ENCODE assay signal across 27 mouse cellular contexts in the genomic region with DNA sequence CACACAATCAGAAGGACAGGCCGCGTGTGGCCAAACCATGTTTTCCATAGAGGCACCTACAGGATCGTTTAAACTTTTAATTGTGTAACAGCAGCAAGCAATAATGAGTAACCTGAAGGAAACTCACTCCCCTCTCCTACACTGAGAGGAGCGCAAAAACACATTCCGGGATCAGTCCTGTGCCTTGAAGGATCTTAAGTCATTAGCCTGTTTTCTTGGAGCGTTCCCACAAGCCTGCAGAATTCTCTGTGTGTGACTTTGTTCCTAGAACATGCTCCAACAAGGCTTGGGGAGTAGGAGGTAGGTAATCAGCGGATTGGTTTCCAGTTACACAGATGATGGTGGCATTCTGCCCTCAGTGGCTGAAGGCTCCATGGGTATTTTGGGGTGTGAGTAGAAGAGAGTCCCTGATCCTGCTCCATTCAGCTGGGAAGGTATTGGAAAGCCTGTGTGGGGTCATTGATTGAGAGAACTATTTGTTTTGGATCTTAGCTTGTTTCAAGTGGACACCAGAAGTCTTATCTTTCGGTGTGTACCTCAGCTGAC.
DNase-seq lines count a peak whose midpoint lies in the region; ATAC-seq and TF ChIP-seq lines count a peak whose summit lies in the region.
"Had no signal": no experiment of that assay in that cellular context is flagged by ENCODE, and none has a peak within 500 bp of the region (broad histone marks: within the 10 kb centered on the region; RNA-seq: fewer than 3 reads in every experiment).

No protein-coding gene starts in this region.

- no peak overlapping the region; the same call in 1 of the 2 replicates for H3K27ac ChIP-seq in kidney, adult 2 months (ENCODE audit: insufficient read depth, low read depth, low read length)
- peak overlapping the region; percentile 81 for H3K27ac ChIP-seq in kidney, embryonic 16.5 days (ENCODE audit: low read length)
- H3K27ac ChIP-seq in limb, embryonic 10.5 days = no peak overlapping the region
- H3K27ac ChIP-seq: embryonic facial prominence, embryonic 12.5 days; forebrain, embryonic 10.5 days; forebrain, embryonic 13.5 days; heart, embryonic 15.5 days; hindbrain, embryonic 10.5 days; hindbrain, embryonic 13.5 days had no signal

- H3K9ac ChIP-seq in kidney, embryonic 16.5 days (replicated peaks; ENCODE audit: low read length) = no peak overlapping the region
- H3K9ac ChIP-seq: embryonic facial prominence, embryonic 12.5 days; forebrain, embryonic 13.5 days; heart, embryonic 12.5 days; heart, embryonic 15.5 days; hindbrain, embryonic 13.5 days had no signal

- no peaks in the 10 kb centered on the region for H3K36me3 ChIP-seq in kidney, adult 2 months (ENCODE audit: control insufficient read depth, insufficient read depth, low read length)
- no peaks in the 10 kb centered on the region for H3K36me3 ChIP-seq in kidney, embryonic 16.5 days (ENCODE audit: insufficient read depth, low read length)
- no peaks in the 10 kb centered on the region for H3K36me3 ChIP-seq in limb, embryonic 10.5 days
- H3K36me3 ChIP-seq: embryonic facial prominence, embryonic 12.5 days; forebrain, embryonic 10.5 days; G1E; heart, embryonic 12.5 days; heart, embryonic 15.5 days; hindbrain, embryonic 10.5 days; hindbrain, embryonic 13.5 days had no signal

- 46% methylated on average over 8 of the region's 8 CpGs for WGBS in kidney, adult 2 months
- 43% methylated on average over 8 of the region's 8 CpGs for WGBS in kidney, embryonic 16.5 days
- WGBS in limb, embryonic 10.5 days = 90% methylated on average over 8 of the region's 8 CpGs

- 0 out of 2 replicates have a peak overlapping the region, but pooled peaks have one; percentile 2 for H3K4me2 ChIP-seq in kidney, embryonic 16.5 days (replicated peaks; ENCODE audit: low read depth, low read length)
- H3K4me2 ChIP-seq: embryonic facial prominence, embryonic 12.5 days; forebrain, embryonic 13.5 days; heart, embryonic 12.5 days; heart, embryonic 15.5 days; hindbrain, embryonic 13.5 days had no signal

- H3K4me3 ChIP-seq in kidney, adult 2 months (ENCODE audit: insufficient read depth, low read depth, low read length) = no peak overlapping the region
- H3K4me3 ChIP-seq in kidney, embryonic 16.5 days (ENCODE audit: low read length) = no peak overlapping the region
- H3K4me3 ChIP-seq in limb, embryonic 10.5 days = no peak overlapping the region
- H3K4me3 ChIP-seq: embryonic facial prominence, embryonic 12.5 days; erythroblast, embryonic 14.5 days; forebrain, embryonic 10.5 days; forebrain, embryonic 13.5 days; heart, embryonic 12.5 days; heart, embryonic 15.5 days; hindbrain, embryonic 10.5 days; hindbrain, embryonic 13.5 days had no signal

- ATAC-seq in kidney, embryonic 16.5 days (ENCODE audit: low FRiP score, low TSS enrichment) = peak; percentile 44
- ATAC-seq: forebrain, embryonic 13.5 days; forebrain, embryonic 16.5 days; hindbrain, embryonic 16.5 days had no signal

- peak; percentile 9 for DNase-seq in kidney, adult 9 months
- DNase-seq in kidney, adult 2 months = no peak
- no peak for DNase-seq in kidney, adult 8-10 months
- peak; percentile 68 for DNase-seq in fat pad, adult 2 months (ENCODE audit: extremely low read depth, low read depth, low spot score)
- DNase-seq in limb, embryonic 10.5 days (ENCODE audit: low spot score) = no peak
- DNase-seq: adrenal gland, postnatal 10 days; adrenal gland, postnatal 36 days; B cell, adult 2 months; cerebellum, adult 18-20 months; cerebellum, adult 9-10 months; cerebellum, postnatal 14 days; gastrocnemius, postnatal 10 days; heart, adult 18-20 months; heart, postnatal 10 days; heart, postnatal 36 days had no signal

- TF ChIP-seq POLR2A in kidney, adult 2 months (IDR thresholded peaks at IDR 0.05; ENCODE audit: low read depth, low read length) = no peak

- TF ChIP-seq CTCF in kidney, adult 2 months (conservative IDR thresholded peaks at IDR 0.05; ENCODE audit: insufficient read depth, insufficient read length, low read depth, low read length) = no peak

- H3K9me3 ChIP-seq in kidney, embryonic 16.5 days (ENCODE audit: low read length) = no peaks in the 10 kb centered on the region
- no peaks in the 10 kb centered on the region for H3K9me3 ChIP-seq in limb, embryonic 10.5 days (replicated peaks)
- H3K9me3 ChIP-seq: embryonic facial prominence, embryonic 12.5 days; forebrain, embryonic 10.5 days; forebrain, embryonic 13.5 days; G1E; heart, embryonic 12.5 days; heart, embryonic 15.5 days; hindbrain, embryonic 10.5 days; hindbrain, embryonic 13.5 days had no signal

- H3K4me1 ChIP-seq in kidney, adult 2 months (ENCODE audit: control insufficient read depth, insufficient read depth, low read length) = no peaks in the 10 kb centered on the region
- H3K4me1 ChIP-seq in kidney, embryonic 16.5 days (ENCODE audit: insufficient read depth, low read length) = peaks cover 23% of the 10 kb centered on the region
- H3K4me1 ChIP-seq in limb, embryonic 10.5 days = no peaks in the 10 kb centered on the region
- H3K4me1 ChIP-seq: embryonic facial prominence, embryonic 12.5 days; forebrain, embryonic 10.5 days; forebrain, embryonic 13.5 days; heart, embryonic 12.5 days; heart, embryonic 15.5 days; hindbrain, embryonic 10.5 days; hindbrain, embryonic 13.5 days had no signal

- no peaks in the 10 kb centered on the region for H3K27me3 ChIP-seq in kidney, adult 2 months (replicated peaks; ENCODE audit: control insufficient read depth, insufficient read depth, low read length)
- no peaks in the 10 kb centered on the region for H3K27me3 ChIP-seq in kidney, embryonic 16.5 days (ENCODE audit: insufficient read depth, low read length)
- H3K27me3 ChIP-seq in limb, embryonic 10.5 days (ENCODE audit: low read depth, poor library complexity, severe bottlenecking) = no peaks in the 10 kb centered on the region
- H3K27me3 ChIP-seq: embryonic facial prominence, embryonic 12.5 days; hindbrain, embryonic 13.5 days had no signal

Comparison
In these comparisons a context has a peak if more than half of its experiments do, and no peak if none do; other contexts are left out.
1. DNase-seq: peak in kidney, adult 9 months (single experiment) and fat pad, adult 2 months (single experiment); none in kidney, adult 2 months (single experiment), kidney, adult 8-10 months (0 of 2) and limb, embryonic 10.5 days (single experiment).